Mouse (Mus musculus) right cerebral cortex, postnatal 36 days (tissue): ENCODE data around the gene Phf13.
"Not testable (repeated sequence)": the region's sequence is repeated elsewhere in the genome, so short reads cannot be mapped to it uniquely, and the experiment has no call there.

Experiments used
- DNase-seq, 2 experiments: peaks; one replicate each; pipeline ENCODE4 v3.0.0; 2022; ENCODE audit warnings: low spot score in 2 of 2, mixed read lengths in 1 of 2

The Phf13 gene

DNA sequence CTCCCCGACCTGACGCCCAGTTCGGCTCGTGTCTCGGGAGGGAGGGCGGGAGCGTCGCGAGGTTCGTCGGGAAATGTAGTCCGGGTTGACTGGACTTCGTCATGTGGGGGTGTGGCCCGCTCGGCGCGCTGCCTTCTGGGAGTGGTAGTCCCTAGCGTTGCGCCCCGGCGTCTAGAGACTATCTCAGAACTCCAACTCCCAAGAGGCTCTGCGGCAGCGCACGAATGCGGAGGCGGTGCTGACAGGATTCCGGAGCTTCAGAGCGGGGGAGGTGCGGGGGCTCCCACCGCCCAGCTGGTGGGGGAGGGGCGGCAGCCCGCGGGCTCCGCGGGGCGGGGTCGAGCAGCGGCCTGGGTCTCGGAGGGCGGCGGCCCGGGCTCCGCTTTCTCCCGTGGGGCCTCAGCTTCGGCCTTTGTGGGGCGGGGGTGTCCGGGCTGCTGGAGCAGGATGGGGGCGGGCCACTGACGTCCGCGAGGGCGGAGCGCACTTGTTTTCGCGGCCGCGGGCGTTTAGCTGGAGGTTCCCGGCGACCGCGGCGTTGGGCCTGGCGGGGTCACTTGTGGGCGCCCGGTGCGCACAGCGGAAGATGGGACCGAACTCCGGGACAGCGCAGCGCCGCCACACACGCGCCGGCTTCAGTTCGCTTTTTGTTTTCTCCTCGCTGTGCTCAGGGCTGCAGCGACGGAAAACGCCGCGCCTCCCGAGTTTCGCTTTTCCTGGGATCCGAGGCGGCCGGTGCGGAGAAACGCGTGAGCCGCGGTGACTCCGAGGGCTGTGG, at the start of gene Phf13:
Gene Phf13, minus strand, starts transcription at position 86 of the 778 bp plus-strand sequence.
- DNase-seq = peak; percentile 99

DNA sequence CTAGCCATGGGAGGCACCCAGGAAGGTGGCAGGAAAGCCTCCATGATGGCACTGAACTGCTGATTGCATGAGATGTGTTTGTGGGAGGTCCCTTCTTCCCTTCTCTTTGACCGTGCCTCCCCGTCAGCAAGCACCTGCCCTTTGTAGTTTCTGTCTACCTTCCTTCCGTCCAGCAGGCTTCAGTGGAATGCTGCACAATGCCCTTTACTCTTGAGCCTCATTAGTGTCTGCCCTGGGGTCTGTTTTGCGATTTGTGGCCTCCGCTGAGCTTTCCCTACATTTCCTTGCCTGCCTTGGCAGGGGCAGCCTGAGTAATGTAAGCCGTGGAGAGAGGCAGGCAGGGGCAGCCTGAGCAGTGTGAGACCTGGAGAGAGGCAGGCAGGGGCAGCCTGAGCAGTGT, 48.6 kb upstream of the Phf13 start:
- DNase-seq = no peak

DNA sequence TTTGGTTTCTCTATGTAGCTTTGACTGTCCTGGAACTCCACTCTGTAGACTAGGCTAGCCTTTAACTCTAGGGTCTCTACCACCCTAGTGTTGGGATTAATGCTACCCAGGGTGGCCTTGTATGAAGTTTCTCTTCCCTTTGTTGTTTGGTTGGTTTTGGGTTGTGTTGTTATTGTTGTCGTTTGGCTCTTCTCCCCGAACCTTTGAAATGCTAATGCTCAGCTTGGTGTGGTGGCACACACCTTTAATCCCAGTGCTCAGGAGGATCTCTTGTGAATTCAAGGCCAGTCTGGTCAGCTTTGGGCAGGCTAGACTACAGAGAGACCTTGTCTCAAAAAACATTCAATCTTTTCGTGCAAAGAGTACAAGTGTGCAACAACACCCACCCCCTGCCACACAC, 47.1 kb upstream of the Phf13 start:
- DNase-seq = no peak

DNA sequence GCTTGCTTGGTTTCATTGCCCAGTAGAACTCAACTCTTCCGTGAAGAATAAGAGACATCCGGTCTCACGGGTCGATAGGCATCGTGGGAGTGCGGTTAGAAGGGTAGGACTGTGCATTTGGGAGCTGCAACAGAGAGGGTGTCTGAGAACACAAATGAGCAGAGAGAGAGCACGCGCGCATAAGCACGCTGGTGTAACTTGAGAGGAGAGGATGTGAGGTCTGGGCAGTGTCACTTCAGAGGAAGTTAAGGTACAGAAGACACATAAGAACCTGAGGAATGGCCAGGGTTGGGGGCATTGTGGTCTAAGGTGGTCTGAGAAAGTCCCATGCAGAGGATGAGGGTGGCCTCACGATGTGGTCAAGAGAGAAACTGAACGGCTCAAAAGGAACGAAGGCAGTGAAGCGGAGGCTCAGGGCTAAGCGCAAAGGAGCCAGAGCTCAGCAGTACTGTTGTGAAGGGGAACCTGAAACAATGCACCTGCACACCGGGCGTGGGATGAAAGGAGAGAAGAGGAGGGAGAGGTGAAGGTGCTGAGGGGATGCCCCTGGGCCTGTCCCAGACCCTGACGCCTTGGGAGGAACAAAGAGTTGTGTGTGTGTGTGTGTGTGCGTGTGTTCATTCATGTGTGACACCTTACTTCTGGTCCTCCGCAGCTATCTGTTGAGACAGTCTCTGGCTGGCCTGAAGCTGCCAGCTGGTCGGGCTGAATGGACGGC, 46.0 kb upstream of the Phf13 start:
- no peak for DNase-seq

DNA sequence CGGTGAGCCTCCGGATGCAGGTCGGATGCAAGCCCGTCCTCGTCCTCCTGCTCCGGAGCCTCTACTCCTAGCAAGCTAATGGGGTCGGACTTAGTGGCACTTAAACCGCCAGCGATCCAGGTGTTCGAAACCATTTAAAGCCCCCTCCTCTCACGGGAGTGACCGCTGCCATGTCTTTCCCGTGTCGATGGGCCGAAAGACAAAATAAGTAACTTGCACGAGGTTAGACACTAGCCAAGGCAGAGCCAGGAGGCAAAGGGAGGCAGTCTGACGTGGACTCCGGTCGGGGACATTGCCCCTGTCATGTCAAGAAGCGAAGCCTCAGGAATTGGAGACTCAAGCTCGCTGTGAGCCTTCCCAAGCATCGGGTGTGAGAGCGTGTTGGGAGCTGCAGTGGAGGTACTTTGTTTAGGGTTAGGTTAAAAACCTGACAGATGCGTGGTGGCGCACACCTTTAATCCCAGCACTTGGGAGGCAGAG, 43.8 kb upstream of the Phf13 start:
- no peak for DNase-seq

DNA sequence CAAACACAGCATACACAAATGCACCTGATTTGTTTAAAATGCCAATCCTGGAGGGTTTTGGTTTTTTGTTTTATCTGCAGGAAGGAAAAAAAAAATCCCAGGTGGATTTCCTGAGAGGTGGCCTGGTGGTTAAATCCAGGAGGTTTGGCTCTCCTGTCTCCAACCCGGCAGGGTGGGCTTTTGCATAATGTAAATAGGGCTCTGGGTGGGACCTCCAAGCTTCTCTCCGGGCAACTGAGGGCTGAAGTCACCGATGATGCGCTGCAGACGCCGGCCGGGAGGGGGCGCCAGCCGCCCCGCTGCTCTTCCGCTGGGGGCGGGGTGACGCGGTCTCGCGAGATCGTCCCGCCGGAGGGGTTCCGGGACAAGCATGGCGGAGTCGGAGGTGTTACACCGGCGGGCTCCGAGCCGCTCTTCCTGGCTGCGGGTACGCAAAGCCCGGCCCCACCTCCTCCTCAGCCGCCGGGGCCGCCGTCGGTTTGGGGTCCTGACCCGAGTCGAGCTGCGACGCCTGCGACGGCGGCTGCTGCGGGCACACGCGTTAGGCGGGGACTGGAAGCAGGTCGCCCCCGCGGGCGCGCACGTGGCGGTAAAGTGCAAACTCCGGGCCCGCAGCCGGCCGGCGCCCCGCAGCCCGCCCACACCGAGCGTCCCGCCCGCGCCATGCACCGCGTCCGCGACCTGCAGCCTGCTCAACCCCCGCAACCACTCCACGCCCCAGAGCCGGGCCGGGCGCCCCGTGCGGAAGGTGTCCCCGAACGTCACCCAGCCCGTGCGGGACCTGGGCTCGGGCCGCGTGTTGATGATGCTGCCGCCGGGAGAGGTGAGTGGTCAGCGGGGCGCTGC, 43.1 kb upstream of the Phf13 start, which contains the start of gene Nol9:
Gene Nol9, plus strand, starts transcription at position 337 of the 846 bp plus-strand sequence.
- peak; percentile 83 for DNase-seq

DNA sequence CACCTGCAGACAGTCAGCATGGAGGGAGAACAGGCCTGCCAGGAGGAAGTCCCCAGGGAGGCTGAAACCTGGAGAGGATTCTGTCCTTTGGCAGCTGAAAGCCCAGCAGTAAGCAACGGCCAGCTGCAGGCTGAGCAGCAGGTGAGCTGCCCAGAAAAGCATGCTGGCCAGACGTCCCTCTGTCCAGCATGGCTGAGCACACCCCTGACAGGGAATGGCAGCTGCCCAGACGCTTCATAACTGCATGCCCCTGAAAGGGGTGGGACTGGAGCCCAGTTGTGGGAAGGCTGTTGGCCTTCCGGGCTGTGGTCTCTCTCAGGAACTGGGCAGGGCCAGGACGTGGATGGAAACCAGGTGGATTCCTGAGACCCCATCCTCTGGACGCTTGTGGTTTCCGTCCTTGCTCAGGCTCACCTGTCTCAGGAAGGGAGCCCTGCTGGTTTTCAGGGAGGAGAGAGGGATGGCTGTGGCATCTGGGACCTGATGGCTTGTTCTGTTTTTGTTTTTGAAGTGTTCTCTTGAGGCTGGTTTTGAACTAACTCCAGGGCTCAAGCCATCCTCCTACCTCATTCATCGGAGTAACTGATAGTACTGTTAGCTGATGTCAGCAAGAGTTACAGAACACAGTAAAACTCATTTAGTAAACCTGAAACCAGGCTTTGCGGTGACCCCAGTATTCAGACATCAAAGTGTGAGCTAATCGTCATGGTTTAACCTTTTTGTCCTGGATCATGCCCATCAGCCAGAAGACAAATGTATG, 42.3 kb upstream of the Phf13 start, which contains the start of gene Tas1r1:
Gene Tas1r1, minus strand, starts transcription at position 344 of the 760 bp plus-strand sequence.
- DNase-seq = no peak

- DNase-seq = not testable (repeated sequence)
Observed at GRCm38 (mm10) chr4:152036464-152036863, 40.4 kb upstream of the Phf13 start.

GRCm38 (mm10) chr4:152032922-152033321, 36.9 kb upstream of the Phf13 start:
- no peak for DNase-seq

GRCm38 (mm10) chr4:152029997-152030396, 33.9 kb upstream of the Phf13 start:
- DNase-seq = no peak

- DNase-seq = no peak
Observed at GRCm38 (mm10) chr4:152029087-152029486, 33.0 kb upstream of the Phf13 start.

GRCm38 (mm10) chr4:152028456-152028855, 32.4 kb upstream of the Phf13 start:
- no peak for DNase-seq

DNA sequence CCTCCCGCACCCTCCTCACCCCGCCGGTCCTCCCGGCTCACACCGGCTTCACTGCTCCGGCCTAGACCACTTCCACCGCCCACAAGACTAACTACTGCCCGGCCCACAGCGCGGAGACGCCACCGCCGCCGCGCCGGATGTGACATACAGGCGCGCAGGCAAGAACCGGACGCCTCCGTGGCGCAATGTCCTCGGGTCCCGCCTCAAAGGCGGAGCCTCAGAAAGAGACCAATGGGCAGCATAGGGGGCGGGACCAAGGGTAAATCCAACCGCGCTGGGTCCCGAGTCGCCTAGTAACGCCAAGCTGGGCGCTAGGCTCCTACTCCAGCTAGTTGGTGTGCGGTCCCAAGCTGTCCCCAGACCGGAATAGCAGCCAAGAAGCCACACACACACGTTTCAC, 31.5 kb upstream of the Phf13 start, which contains the start of gene Zbtb48:
Gene Zbtb48, minus strand, starts transcription at position 148 of the 400 bp plus-strand sequence.
- DNase-seq = peak; percentile 97

DNA sequence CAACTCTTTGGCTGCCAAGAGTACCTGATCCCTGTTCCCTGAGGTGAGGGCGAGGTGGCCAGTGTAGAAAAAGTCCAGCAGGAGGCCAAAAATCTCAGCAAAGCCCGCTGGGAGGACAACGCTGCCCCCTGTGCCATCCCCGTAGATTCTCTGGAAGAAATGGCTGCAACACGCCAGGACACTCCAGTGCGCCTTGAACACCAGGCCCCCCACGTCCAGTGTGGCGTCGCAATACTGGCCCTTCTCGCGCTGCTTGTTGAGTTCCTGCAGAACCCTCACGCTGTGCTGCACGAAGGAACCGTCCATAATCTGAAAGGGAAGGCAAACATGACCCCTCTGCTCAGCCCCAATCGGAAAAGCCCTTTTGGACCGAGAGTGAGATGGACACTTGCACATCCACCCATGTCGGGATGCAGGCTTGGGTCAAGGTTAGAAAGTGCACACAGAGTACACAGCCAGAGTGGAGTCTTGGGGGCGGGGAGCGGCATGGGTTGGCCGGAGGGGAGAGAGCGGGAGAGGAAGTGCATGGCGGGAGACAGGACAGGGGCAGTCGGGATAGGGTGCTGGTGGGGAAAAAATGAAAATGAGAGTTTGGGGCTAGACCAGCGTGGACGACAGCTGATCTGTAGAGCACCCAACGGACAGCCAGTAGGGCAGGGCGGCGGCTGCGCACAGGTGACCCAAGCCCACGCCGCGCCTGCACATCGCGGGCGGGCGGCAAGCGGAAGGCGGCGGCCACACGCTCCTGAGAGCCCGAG, 30.9 kb upstream of the Phf13 start:
- no peak for DNase-seq

DNA sequence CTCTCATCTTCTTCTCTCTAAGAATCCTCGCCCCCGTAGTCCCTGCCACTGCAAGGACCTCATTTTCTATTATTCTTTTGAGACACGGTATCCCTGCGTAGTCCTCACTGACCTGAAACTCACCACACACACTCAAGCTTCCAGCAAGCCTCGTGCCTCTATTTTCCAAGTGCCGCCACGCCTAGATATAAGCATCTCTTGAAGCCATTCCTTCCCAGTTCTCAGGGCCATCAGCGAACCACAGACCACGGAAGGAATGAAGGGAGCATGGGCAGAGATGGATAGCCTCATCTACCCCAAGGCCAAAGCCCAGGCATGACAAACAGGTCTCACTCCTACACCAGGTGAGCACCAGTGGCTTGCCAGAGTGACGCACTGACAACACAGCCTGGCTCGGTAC, 28.5 kb upstream of the Phf13 start:
- no peak for DNase-seq

GRCm38 (mm10) chr4:152022506-152022905, 26.4 kb upstream of the Phf13 start:
- no peak for DNase-seq

DNA sequence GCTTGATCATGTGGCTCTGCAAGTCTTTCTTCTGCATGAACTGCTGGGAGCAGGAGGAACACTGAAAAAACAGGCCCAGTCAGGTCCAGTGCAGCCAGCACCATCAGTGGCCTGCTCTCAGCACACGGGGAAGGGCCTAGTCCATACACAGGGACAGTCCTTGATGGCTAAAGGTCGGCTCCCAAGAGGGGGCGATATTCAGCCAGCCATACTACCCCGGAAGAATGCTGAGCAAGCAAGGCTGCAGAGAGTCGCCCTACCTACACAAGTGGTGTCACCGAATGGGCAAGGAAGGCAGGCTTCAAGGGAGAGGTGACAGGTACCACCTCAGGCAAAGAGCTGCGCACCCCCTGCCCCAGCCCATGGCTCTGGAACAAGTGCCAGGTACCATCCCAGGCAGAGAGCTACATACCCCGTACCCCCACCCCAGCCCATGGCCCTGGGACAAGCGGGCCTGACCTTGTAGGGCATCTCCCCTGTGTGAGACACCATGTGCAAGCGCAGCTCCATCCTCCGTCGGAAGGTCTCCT, 25.6 kb upstream of the Phf13 start:
- no peak for DNase-seq

DNA sequence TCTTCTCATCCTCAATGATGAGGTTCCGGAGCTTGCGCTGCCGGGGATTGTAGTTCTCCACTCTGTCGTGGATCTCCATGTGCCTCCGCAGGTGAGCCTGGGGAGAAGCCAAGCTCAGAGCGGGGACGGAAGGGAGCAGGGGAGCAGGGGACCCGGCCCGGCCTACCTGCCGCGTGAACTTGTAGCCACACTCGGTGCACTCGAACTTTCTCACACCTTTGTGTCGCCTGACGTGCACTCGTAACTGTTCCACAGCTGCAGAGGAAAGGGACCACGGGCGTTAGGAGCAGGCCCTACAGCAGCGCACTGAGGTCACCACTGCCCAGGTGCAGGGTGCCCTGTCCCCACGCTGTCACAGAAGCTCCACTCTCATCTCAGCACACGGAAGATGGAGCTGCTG, 24.0 kb upstream of the Phf13 start:
- no peak for DNase-seq

- DNase-seq = no peak
Observed at GRCm38 (mm10) chr4:152019073-152019472, 23.0 kb upstream of the Phf13 start.
